Mouse (Mus musculus): ENCODE results near the gene Klf8.

The Klf8 gene

GRCm38 (mm10) chrX:153439573-153439972 lies 202.3 kb downstream of the Klf8 start:
- DNase-seq (ENCODE audit: low spot score) = no peak

- no peak for DNase-seq (ENCODE audit: low spot score)
These were observed 202.8 kb downstream of the Klf8 start for GRCm38 (mm10) chrX:153440018-153440417.

All from adipocyte (in vitro differentiated cells).